Mouse (Mus musculus) forebrain, embryonic 16.5 days (tissue): ENCODE measurements at regions not wholly inside any gene's neighbourhood (a gene's known extent, or its start where the extent isn't known, plus 50 kb on each side); places are given as distances from the start of the nearest gene placed in this dataset.

Source experiments
- ATAC-seq: fragments of 200-750 bp; cut with Nextera tagmentation; 2 replicates; pipeline ENCODE4 v1.8.0; 2017; ENCODE audit warnings: mild to moderate bottlenecking, moderate library complexity
- H3K27ac ChIP-seq: fragments of 300-500 bp; sonication (generic); 2 replicates; pipeline ENCODE4 v1.5.1; 2014; ENCODE audit warnings: low read length, control low read depth
- H3K27me3 ChIP-seq: fragments of 300-500 bp; sonication (generic); replicated peaks from 2 replicates; pipeline ENCODE4 v1.6.1; 2014; ENCODE audit warnings: low read length; ENCODE audit not compliant: control insufficient read depth, insufficient read depth
- H3K36me3 ChIP-seq: fragments of 300-500 bp; sonication (generic); 2 replicates; pipeline ENCODE4 v1.6.1; 2014; ENCODE audit not compliant: control insufficient read depth, insufficient read depth
- H3K4me1 ChIP-seq: fragments of 300-500 bp; sonication (generic); replicated peaks from 2 replicates; pipeline ENCODE4 v1.6.1; 2014; ENCODE audit warnings: low read length; ENCODE audit not compliant: control insufficient read depth, insufficient read depth
- H3K4me2 ChIP-seq: fragments of 300-500 bp; sonication (generic); 2 replicates; pipeline ENCODE4 v1.6.1; 2014; ENCODE audit warnings: mild to moderate bottlenecking, low read length, control low read depth
- H3K4me3 ChIP-seq: fragments of 300-500 bp; sonication (generic); replicated peaks from 2 replicates; pipeline ENCODE4 v1.5.1; 2014; ENCODE audit warnings: mild to moderate bottlenecking, low read length, control low read depth
- H3K9ac ChIP-seq: fragments of 300-500 bp; sonication (generic); replicated peaks from 2 replicates; pipeline ENCODE4 v1.6.1; 2014; ENCODE audit warnings: low read depth, low read length, control low read depth
- H3K9me3 ChIP-seq: fragments of 300-500 bp; sonication (generic); 2 replicates; pipeline ENCODE4 v1.6.1; 2016; ENCODE audit warnings: low read length; ENCODE audit not compliant: control insufficient read depth
- WGBS: fragments of 180-500 bp; shearing (Covaris S2); extraction: QIAGEN DNeasy Blood & Tissue Kit; methylation state at CpG from one replicate; pipeline ENCODE4 v1.1.7; 2014; 5-methylcytosine and 5-hydroxymethylcytosine counted together

GRCm38 (mm10) chr2:167878255-167878865, 53.5 kb upstream of the Ptpn1 start:
- H3K9ac ChIP-seq = no peak overlapping the region
- WGBS = 80% methylated on average over 11 of the region's 11 CpGs
- no peak overlapping the region for H3K4me3 ChIP-seq
- H3K4me1 ChIP-seq = no peaks in the 10 kb centered on the region
- no peak overlapping the region for H3K4me2 ChIP-seq
- H3K27me3 ChIP-seq = no peaks in the 10 kb centered on the region
- no peak for ATAC-seq
- H3K9me3 ChIP-seq = peaks cover 5% of the 10 kb centered on the region; the same call in 1 of the 2 replicates
- H3K36me3 ChIP-seq = no peaks in the 10 kb centered on the region
- H3K27ac ChIP-seq = no peak overlapping the region

DNA sequence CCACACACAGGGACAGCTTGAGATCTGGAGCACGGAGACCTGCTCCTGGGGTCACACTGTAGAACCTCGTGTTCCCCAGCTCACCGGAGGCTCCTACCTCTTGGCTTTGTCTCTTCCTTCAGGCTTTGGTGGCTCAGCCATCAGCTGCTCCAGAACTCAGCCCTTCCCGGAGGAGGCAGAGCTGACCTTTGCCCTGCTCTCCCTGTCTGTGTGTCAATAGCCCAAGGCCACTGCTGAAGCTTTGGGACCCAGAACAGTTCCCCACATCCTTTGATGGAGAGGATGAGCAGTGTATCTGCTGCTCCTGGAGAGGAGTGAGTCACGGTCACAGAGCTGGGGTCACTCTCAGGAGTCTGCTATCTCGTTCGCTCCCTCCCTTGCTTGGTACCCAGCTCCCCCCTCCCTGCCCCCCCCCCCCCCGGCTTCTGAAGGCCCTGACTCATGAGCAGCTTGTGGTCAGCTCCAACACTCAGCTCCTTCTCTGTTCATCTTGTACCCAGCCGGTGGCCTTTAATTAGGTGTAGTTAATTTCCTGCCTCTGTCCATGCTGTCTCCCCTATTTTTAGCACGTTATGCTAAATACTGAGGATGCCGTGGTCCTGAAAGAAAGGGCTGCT, 54.5 kb upstream of the Ptpn1 start:
- Histone ChIP-seq H3K4me2 (no peak overlapping the region), H3K9ac (no peak overlapping the region), H3K9me3 (peaks cover 1% of the 10 kb centered on the region; the same call in 1 of the 2 replicates), H3K36me3 (no peaks in the 10 kb centered on the region), H3K4me1 (no peaks in the 10 kb centered on the region), H3K27me3 (no peaks in the 10 kb centered on the region), H3K4me3 (no peak overlapping the region), H3K27ac (no peak overlapping the region)
- 50% methylated on average over 11 of the region's 11 CpGs for WGBS
- ATAC-seq = no peak

DNA sequence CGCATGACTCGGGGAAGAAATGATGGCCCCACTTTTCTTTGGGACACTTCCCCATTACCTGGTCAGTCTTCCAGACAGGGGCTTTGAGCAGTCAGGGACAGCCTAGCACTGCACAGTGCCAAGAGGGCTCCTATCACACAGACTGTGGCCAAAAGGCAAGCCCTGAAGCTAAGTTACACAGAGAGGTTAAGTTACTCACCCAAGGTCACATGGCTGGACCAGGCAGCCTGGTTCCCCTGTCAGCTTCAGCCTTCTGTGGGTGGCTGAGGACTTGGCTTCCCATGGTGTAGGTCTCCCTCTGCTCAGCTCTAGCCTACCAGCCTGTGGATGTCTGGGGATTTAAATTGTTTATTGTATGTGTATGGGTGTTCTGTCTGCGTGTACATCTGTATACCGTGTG, 59.4 kb upstream of the Ptpn1 start:
- no peaks in the 10 kb centered on the region for H3K9me3 ChIP-seq
- no peaks in the 10 kb centered on the region for H3K36me3 ChIP-seq
- H3K27me3 ChIP-seq = no peaks in the 10 kb centered on the region
- no peak overlapping the region for H3K27ac ChIP-seq
- no peaks in the 10 kb centered on the region for H3K4me1 ChIP-seq
- H3K4me3 ChIP-seq = no peak overlapping the region
- 92% methylated on average over 4 of the region's 4 CpGs for WGBS
- no peak overlapping the region for H3K9ac ChIP-seq
- ATAC-seq = no peak
- H3K4me2 ChIP-seq = no peak overlapping the region

- no peak for ATAC-seq
- 84% methylated on average over 6 of the region's 6 CpGs for WGBS
These were observed 61.7 kb upstream of the Ptpn1 start for GRCm38 (mm10) chr2:167870153-167870552.

DNA sequence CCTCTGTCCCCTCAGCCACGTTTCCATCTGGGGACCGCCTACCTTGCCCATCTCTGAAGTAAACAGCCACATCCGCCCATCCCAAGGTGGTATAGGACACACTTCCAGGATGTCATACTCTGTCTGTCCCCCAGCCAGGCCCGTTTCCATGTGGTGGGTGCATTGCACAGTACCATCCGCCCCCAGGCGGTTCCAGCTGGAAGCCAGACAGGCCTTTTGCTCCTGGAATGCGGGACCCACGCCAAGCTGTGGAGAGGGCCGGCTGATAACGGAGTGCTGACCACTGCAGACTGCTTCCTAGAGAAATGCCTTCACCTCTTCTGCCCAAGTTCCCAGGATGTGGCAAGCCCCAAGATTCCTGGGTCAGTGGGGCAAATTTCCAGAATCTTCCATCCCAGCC, 65.1 kb upstream of the Ptpn1 start:
- ATAC-seq = no peak
- H3K4me3 ChIP-seq = no peak overlapping the region
- H3K36me3 ChIP-seq = no peaks in the 10 kb centered on the region
- 45% methylated on average over 10 of the region's 10 CpGs for WGBS
- H3K27ac ChIP-seq = no peak overlapping the region
- no peak overlapping the region for H3K4me2 ChIP-seq
- no peaks in the 10 kb centered on the region for H3K27me3 ChIP-seq
- H3K9ac ChIP-seq = no peak overlapping the region
- H3K4me1 ChIP-seq = peaks cover 9% of the 10 kb centered on the region; the same call in 1 of the 2 replicates
- no peaks in the 10 kb centered on the region for H3K9me3 ChIP-seq

More at GRCm38 (mm10) chr2:167870153-167870552, 61.7 kb upstream of the Ptpn1 start:
- Histone ChIP-seq H3K9ac (no peak overlapping the region), H3K4me3 (no peak overlapping the region), H3K9me3 (no peaks in the 10 kb centered on the region), H3K27ac (no peak overlapping the region), H3K36me3 (no peaks in the 10 kb centered on the region), H3K27me3 (no peaks in the 10 kb centered on the region), H3K4me2 (no peak overlapping the region), H3K4me1 (peaks cover 5% of the 10 kb centered on the region; the same call in 1 of the 2 replicates)

DNA sequence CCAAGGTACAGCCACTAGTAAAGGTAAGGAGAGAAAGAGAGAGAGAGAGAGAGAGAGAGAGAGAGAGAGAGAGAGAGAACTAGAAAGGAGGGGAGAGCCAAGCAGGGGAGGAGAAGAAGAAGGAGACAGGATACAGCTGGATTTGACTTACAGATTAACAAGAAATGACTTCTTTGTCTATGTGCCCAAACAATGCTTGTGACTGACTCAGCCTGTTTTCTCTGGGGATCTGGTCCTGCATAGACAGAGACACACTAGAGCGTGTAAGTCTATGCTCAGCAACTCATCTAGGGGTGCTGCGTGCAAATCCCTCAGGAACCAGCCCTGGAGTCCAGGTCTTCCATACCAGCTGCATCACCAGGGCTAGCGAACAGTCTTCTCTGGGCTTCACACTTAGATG, 66.3 kb upstream of the Ptpn1 start:
- H3K9ac ChIP-seq = no peak overlapping the region
- H3K4me2 ChIP-seq = no peak overlapping the region
- no peak overlapping the region for H3K27ac ChIP-seq
- 96% methylated on average over 3 of the region's 3 CpGs for WGBS
- H3K36me3 ChIP-seq = no peaks in the 10 kb centered on the region
- H3K27me3 ChIP-seq = no peaks in the 10 kb centered on the region
- H3K4me1 ChIP-seq = peaks cover 11% of the 10 kb centered on the region; the same call in 1 of the 2 replicates
- H3K4me3 ChIP-seq = no peak overlapping the region
- H3K9me3 ChIP-seq = no peaks in the 10 kb centered on the region
- ATAC-seq = no peak

DNA sequence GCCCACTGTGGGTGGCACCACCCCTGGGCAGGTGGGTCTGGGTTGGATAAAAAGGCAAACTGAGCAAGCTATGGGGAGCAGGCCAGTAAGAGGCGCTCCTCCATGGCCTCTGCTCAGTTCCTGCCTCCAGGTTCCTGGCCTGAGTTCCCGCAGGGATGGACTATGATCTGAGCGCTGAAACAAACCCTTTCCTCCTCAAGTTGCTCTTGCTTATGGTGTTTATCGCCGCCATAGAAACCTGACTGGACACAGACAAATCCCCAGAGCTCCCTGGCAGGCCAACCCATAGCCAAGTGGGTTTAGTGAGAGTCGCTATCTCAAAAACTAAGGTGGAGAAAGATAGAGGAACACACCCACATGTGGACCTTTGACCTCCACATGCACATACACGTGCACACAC, 67.2 kb upstream of the Ptpn1 start:
- no peaks in the 10 kb centered on the region for H3K9me3 ChIP-seq
- peaks cover 14% of the 10 kb centered on the region; the same call in 1 of the 2 replicates for H3K4me1 ChIP-seq
- no peak overlapping the region for H3K4me2 ChIP-seq
- H3K4me3 ChIP-seq = no peak overlapping the region
- no peak overlapping the region for H3K27ac ChIP-seq
- H3K9ac ChIP-seq = no peak overlapping the region
- H3K27me3 ChIP-seq = no peaks in the 10 kb centered on the region
- WGBS = 73% methylated on average over 7 of the region's 7 CpGs
- no peaks in the 10 kb centered on the region for H3K36me3 ChIP-seq
- no peak for ATAC-seq

DNA sequence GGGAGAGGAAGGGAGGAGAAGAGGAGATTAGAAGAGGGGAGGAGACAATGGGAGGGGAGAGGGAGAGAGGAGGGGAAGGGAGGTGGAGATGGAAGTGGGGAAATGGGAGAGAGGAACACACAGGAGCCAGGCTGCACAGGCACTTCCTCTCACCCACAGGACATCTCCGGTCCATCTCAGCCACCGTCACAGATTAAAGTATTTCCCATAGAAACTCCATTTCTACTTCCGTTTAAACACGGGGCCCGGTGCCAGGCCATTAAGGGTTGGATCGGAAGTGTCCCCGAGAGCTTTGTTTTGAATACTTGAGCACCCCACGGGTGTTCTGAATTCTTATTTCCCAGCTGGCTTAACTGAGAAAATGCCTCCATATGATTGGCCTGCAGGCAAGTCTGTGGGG, 67.6 kb upstream of the Ptpn1 start:
- Histone ChIP-seq H3K9ac (no peak overlapping the region), H3K4me3 (no peak overlapping the region), H3K9me3 (no peaks in the 10 kb centered on the region), H3K36me3 (no peaks in the 10 kb centered on the region), H3K27me3 (no peaks in the 10 kb centered on the region), H3K4me1 (peaks cover 14% of the 10 kb centered on the region; the same call in 1 of the 2 replicates), H3K4me2 (no peak overlapping the region), H3K27ac (no peak overlapping the region)
- WGBS = 18% methylated on average over 8 of the region's 8 CpGs
- no peak for ATAC-seq

DNA sequence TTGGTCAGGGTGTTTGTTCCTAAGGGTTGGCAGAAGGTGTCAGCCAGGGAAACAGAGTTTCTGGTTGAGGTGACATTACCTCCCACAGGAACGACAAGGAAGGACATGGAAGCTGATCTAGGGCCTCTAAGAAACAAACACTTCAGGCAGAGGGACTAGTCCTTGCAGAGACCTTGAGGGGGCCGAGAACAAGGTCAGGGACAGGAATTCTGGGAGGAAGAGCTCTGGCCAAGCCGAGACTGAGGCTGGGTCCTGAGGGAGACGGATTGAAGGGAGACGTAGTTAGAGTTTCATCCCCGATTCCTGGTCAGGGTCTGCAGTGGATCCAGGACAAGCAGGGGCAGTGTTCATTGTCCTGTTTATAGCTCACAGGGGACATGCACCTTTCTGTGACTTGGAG, 68.2 kb upstream of the Ptpn1 start:
- no peak overlapping the region for H3K27ac ChIP-seq
- H3K27me3 ChIP-seq = no peaks in the 10 kb centered on the region
- no peak overlapping the region for H3K9ac ChIP-seq
- no peak overlapping the region for H3K4me3 ChIP-seq
- no peaks in the 10 kb centered on the region for H3K36me3 ChIP-seq
- no peak for ATAC-seq
- 67% methylated on average over 6 of the region's 6 CpGs for WGBS
- H3K4me2 ChIP-seq = no peak overlapping the region
- no peaks in the 10 kb centered on the region for H3K9me3 ChIP-seq
- peaks cover 14% of the 10 kb centered on the region; the same call in 1 of the 2 replicates for H3K4me1 ChIP-seq
